Mouse (Mus musculus): ENCODE data around the gene Tmem199. TPM values are rescaled to one million over a fixed set of nuclear protein-coding genes. Genes with fewer than 3 reads are reported as not detected.
A peak's percentile ranks its signal among the peaks of the same experiment; 100 is the strongest.

The Tmem199 gene
- polyA plus RNA-seq, 1 experiment from 2014 or later, result 54.1 TPM

DNA sequence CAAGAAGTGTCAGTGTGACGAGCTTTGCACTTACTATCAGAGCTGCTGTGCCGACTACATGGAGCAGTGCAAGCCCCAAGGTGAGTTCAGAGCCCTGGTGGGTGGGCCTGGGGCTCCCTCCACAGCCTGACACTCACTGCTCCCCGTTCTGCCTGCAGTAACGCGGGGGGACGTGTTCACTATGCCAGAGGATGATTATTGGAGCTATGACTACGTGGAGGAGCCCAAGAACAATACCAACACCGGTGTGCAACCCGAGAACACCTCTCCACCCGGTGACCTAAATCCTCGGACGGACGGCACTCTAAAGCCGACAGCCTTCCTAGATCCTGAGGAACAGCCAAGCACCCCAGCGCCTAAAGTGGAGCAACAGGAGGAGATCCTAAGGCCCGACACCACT lies 12.4 kb downstream of the Tmem199 start:
- H3K4me2 ChIP-seq (replicated peaks), result no peak overlapping the region
- no peak overlapping the region for H3K27ac ChIP-seq
- WGBS, result 49% methylated on average over 16 of the region's 16 CpGs
- H3K27me3 ChIP-seq (replicated peaks), result peaks cover 20% of the 10 kb centered on the region
- H3K4me3 ChIP-seq (replicated peaks), result no peak overlapping the region
- no peaks in the 10 kb centered on the region for H3K9me3 ChIP-seq
- no peaks in the 10 kb centered on the region for H3K36me3 ChIP-seq
- peaks cover 10% of the 10 kb centered on the region; the same call in 1 of the 2 replicates for H3K4me1 ChIP-seq (replicated peaks)
- H3K9ac ChIP-seq, result no peak overlapping the region
- ATAC-seq, result no peak

GRCm38 (mm10) chr11:78499004-78499403 lies 13.0 kb downstream of the Tmem199 start, which contains the start of gene Vtn:
Gene Vtn, plus strand, starts transcription at chr11:78499091.
- peaks cover 23% of the 10 kb centered on the region for H3K27me3 ChIP-seq (replicated peaks)

DNA sequence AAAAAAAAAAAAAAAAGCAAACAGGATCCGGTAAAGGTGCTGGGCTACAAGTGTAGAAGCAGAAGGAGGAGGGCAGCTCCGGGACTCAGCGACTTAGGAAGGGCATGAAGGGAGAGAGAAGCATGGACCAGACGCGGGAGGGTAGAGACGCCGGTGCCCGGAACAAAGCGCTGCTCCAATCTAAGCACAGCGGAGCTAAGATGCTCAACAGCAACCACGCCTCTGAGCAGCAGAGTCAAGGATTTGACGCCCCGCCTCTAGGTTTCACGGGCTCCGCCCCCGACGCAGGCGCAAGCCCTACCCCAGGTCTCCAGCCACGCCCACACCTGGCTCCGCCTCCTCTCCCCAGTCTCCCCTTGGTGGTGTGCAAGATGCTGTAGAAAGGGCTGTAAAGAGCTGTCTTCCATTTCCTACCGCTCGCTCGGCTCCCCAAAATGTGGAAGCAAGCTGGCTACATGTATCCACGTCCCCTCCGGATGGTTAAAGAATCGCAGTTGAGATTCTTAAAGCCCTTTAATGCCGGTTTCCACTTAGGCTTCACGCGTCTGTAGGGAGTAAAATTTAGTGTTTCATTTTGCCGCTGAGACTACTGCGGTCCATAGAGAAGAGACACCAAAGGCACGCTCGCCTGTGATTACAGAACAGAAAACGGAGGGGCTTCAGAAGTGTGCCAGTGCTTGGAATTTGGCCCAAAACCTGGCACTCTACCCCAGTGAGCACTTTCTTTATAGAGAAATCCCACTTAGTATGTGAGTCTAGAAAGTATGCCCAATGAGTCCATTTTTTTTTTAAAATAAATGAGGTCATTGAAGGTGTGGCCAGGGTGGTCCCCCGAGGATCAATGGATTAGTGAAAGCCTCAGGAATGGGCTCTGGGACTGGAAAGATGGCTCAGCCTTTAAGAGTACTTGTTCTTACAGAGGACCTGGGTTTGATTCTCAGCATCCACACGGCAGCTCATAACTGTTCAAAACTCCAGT lies 14.1 kb downstream of the Tmem199 start, which contains the start of gene Sarm1:
Sarm1 (minus strand) TSS at position 211 of the 979 bp plus-strand sequence.
- Histone ChIP-seq H3K9me3 (no peaks in the 10 kb centered on the region), H3K27ac (no peak within 1 kb of the TSS), H3K4me3 (replicated peaks) (peak within 1 kb of the TSS; percentile 50), H3K4me2 (replicated peaks) (peak within 1 kb of the TSS; percentile 98), H3K9ac (peak within 1 kb of the TSS; percentile 43), H3K27me3 (replicated peaks) (peaks cover 23% of the 10 kb centered on the region), H3K36me3 (no peaks in the 10 kb centered on the region), H3K4me1 (replicated peaks) (peaks cover 10% of the 10 kb centered on the region; the same call in 1 of the 2 replicates)
- 3% methylated on average over 36 of the region's 36 CpGs for WGBS
- peak; percentile 98 for ATAC-seq

More at GRCm38 (mm10) chr11:78499004-78499403, 13.0 kb downstream of the Tmem199 start, which contains the start of gene Vtn:
- no peak within 1 kb of the TSS for H3K9ac ChIP-seq
- peak within 1 kb of the TSS; percentile 50 for H3K4me3 ChIP-seq (replicated peaks)
- H3K9me3 ChIP-seq, result no peaks in the 10 kb centered on the region
- peaks cover 10% of the 10 kb centered on the region; the same call in 1 of the 2 replicates for H3K4me1 ChIP-seq (replicated peaks)
- WGBS, result 59% methylated on average over 7 of the region's 7 CpGs
- ATAC-seq, result no peak
- H3K36me3 ChIP-seq, result no peaks in the 10 kb centered on the region
- H3K4me2 ChIP-seq (replicated peaks), result peak within 1 kb of the TSS; percentile 98
- H3K27ac ChIP-seq, result no peak within 1 kb of the TSS

DNA sequence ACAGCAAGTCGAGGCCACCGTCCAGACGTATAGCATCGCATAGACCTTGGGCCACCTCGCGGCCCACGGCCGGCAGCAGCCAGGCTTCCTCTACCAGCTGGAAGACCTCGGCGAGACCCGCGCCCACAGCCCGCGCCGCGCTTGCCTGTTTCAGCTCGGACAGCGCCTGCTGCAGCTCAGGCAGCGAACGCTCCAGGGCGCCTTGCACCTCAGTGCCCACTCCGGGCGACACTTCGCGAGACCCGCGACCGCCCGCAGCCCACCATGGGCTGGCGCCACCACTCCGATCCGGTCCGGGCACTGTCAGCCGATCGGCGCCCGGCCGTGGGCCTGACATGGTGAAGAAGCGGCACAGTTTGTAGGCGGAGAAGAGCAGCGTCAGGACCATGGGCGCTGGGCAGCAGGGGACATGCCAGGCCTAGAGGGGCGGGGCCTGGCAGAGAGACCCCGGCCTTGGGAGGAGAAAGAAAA lies 14.9 kb downstream of the Tmem199 start:
- peaks cover 23% of the 10 kb centered on the region for H3K27me3 ChIP-seq (replicated peaks)
- peak; percentile 35 for ATAC-seq
- peak overlapping the region; percentile 50 for H3K4me3 ChIP-seq (replicated peaks)
- H3K4me2 ChIP-seq (replicated peaks), result peak overlapping the region; percentile 98
- under 1% methylated on average over 44 of the region's 44 CpGs for WGBS
- H3K36me3 ChIP-seq, result no peaks in the 10 kb centered on the region
- H3K4me1 ChIP-seq (replicated peaks), result peaks cover 10% of the 10 kb centered on the region; the same call in 1 of the 2 replicates
- H3K9me3 ChIP-seq, result no peaks in the 10 kb centered on the region
- peak overlapping the region; percentile 43 for H3K9ac ChIP-seq
- no peak overlapping the region for H3K27ac ChIP-seq

DNA sequence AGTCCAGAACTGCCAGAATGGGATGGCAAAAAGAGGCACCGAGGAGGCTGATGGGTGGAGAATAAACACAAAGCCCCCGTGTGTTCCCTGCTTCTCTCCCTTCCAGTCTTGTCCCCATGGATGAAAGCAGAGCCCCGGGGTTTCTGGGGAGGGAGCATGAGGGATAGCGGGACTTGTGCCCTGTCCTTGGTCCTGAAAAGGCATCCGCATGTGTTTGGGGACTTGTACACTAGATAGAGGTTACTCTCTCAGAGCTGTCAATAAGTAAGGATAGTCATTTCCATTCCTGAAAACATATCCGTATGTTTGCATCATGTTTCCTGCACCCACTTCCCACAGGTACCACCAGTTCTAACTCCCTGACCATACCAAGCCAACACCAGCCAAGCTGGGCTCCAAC lies 16.1 kb downstream of the Tmem199 start:
- Histone ChIP-seq H3K27ac (no peak overlapping the region), H3K4me2 (replicated peaks) (no peak overlapping the region), H3K36me3 (no peaks in the 10 kb centered on the region), H3K4me3 (replicated peaks) (no peak overlapping the region), H3K27me3 (replicated peaks) (peaks cover 32% of the 10 kb centered on the region), H3K4me1 (replicated peaks) (peaks cover 12% of the 10 kb centered on the region), H3K9ac (no peak overlapping the region), H3K9me3 (no peaks in the 10 kb centered on the region)
- ATAC-seq, result no peak
- WGBS, result 5% methylated on average over 6 of the region's 6 CpGs

GRCm38 (mm10) chr11:78490781-78491241 lies 21.2 kb downstream of the Tmem199 start:
- 6% methylated on average over 48 of the region's 48 CpGs for WGBS
- H3K4me2 ChIP-seq (replicated peaks), result peak overlapping the region; percentile 56
- peak; percentile 59 for ATAC-seq
- H3K4me3 ChIP-seq (replicated peaks), result peak overlapping the region; percentile 29
- H3K27ac ChIP-seq, result no peak overlapping the region
- H3K9me3 ChIP-seq, result no peaks in the 10 kb centered on the region
- H3K4me1 ChIP-seq (replicated peaks), result peaks cover 7% of the 10 kb centered on the region
- H3K27me3 ChIP-seq (replicated peaks), result peaks cover 59% of the 10 kb centered on the region
- no peaks in the 10 kb centered on the region for H3K36me3 ChIP-seq
- no peak overlapping the region for H3K9ac ChIP-seq

GRCm38 (mm10) chr11:78488168-78488567 lies 23.8 kb downstream of the Tmem199 start:
- no peak for ATAC-seq
- WGBS, result 4% methylated on average over 8 of the region's 8 CpGs
- no peaks in the 10 kb centered on the region for H3K9me3 ChIP-seq
- H3K4me3 ChIP-seq (replicated peaks), result no peak overlapping the region
- peaks cover 54% of the 10 kb centered on the region for H3K27me3 ChIP-seq (replicated peaks)
- no peak overlapping the region for H3K9ac ChIP-seq
- H3K4me2 ChIP-seq (replicated peaks), result no peak overlapping the region
- H3K27ac ChIP-seq, result no peak overlapping the region
- H3K4me1 ChIP-seq (replicated peaks), result peaks cover 7% of the 10 kb centered on the region
- H3K36me3 ChIP-seq, result no peaks in the 10 kb centered on the region

- ATAC-seq, result no peak
- H3K4me2 ChIP-seq (replicated peaks), result no peak overlapping the region
- H3K27ac ChIP-seq, result no peak overlapping the region
- no peaks in the 10 kb centered on the region for H3K36me3 ChIP-seq
- no peak overlapping the region for H3K4me3 ChIP-seq (replicated peaks)
- no peaks in the 10 kb centered on the region for H3K4me1 ChIP-seq (replicated peaks)
- H3K9me3 ChIP-seq, result no peaks in the 10 kb centered on the region
- WGBS, result 49% methylated on average over 7 of the region's 7 CpGs
- H3K27me3 ChIP-seq (replicated peaks), result peaks cover 25% of the 10 kb centered on the region
- no peak overlapping the region for H3K9ac ChIP-seq
These were observed 28.3 kb downstream of the Tmem199 start for GRCm38 (mm10) chr11:78483639-78484038.

DNA sequence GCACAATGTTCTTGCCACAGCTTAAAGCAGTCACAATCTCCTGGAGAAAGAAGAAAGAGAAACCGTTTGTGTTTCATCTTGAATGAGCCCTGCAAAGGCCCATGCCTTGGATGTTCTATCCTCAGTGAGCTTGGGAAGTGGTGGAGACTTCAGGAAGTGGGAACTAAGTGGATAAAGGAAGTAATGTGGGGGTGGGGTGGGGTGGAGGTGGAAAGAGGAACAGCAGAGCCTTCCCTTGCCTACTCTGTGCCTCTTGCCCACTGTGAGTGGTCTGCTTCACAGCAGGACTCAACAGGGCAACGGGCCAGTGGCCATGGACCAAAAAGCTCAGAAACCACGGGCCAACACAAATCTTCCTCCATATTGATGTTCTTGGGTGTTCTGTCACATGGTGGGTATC lies 36.7 kb downstream of the Tmem199 start:
- H3K36me3 ChIP-seq, result no peaks in the 10 kb centered on the region
- no peak for ATAC-seq
- no peaks in the 10 kb centered on the region for H3K4me1 ChIP-seq (replicated peaks)
- no peak overlapping the region for H3K27ac ChIP-seq
- no peaks in the 10 kb centered on the region for H3K9me3 ChIP-seq
- no peak overlapping the region for H3K9ac ChIP-seq
- 81% methylated on average over 3 of the region's 3 CpGs for WGBS
- H3K27me3 ChIP-seq (replicated peaks), result no peaks in the 10 kb centered on the region
- no peak overlapping the region for H3K4me2 ChIP-seq (replicated peaks)
- no peak overlapping the region for H3K4me3 ChIP-seq (replicated peaks)

DNA sequence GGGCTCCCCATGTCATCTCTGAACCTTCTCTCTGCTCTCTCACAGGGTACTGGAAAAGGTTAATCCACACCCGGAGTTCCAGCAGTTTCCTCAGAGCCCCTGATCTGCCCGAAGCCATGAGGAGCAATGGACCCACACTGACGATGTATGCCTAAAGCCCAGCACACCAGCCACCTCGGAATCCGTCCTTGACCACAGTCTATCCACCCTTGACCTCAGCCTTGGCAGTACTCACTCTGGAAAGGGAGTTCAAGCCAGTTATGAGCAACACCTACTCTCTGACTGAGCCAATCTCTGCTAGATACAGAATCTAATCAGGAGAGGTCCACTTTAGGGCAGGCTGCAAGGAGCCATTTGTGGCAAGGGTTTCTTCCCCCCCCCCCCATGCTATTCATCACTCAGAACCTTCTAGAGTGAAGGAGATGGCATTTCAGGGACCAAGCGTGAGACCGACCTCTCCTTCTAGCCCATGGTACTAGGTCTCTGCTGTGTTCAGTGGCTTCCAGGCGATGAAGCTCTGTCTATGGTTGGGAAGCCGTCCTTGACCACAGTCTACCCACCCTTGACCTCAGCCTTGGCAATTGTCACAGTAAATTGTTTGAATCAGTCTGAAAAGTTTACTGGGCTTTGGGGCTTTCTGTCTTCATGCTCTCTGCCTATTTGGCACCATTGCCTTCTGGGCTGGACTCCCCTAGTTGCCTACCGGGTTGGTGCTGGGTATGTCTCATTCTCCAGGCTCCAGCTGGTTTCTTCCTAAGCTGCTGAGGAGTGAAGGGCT lies 40.5 kb downstream of the Tmem199 start:
- no peaks in the 10 kb centered on the region for H3K9me3 ChIP-seq
- H3K4me1 ChIP-seq (replicated peaks), result peaks cover 1% of the 10 kb centered on the region; the same call in 1 of the 2 replicates
- H3K9ac ChIP-seq, result no peak overlapping the region
- no peak overlapping the region for H3K27ac ChIP-seq
- no peak for ATAC-seq
- no peak overlapping the region for H3K4me2 ChIP-seq (replicated peaks)
- H3K27me3 ChIP-seq (replicated peaks), result no peaks in the 10 kb centered on the region
- no peak overlapping the region for H3K4me3 ChIP-seq (replicated peaks)
- no peaks in the 10 kb centered on the region for H3K36me3 ChIP-seq
- 93% methylated on average over 10 of the region's 10 CpGs for whole genome bisulfite sequencing

DNA sequence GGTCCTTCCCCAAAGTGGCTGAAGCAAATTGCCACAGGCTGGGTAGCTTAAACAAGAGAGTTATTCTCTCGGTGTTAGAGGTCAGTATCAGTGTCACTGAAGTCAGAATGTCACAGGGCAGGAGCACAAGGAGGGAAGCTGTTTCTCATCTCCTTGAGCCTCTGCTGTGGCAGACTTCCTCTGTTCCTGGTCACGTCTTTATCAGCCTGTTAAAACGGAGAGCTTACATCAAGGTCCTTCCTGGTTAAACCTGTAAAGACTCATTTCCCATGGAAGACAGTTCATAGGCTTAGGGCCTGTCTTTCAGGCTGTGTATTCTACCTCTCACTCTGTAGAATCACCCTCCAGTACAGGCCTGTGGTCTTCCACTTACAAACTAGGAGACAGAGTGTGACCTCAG lies 44.0 kb downstream of the Tmem199 start:
- Histone ChIP-seq H3K9me3 (no peaks in the 10 kb centered on the region), H3K4me3 (replicated peaks) (no peak overlapping the region), H3K27ac (no peak overlapping the region), H3K9ac (no peak overlapping the region), H3K4me1 (replicated peaks) (peaks cover 15% of the 10 kb centered on the region), H3K4me2 (replicated peaks) (no peak overlapping the region), H3K36me3 (no peaks in the 10 kb centered on the region), H3K27me3 (replicated peaks) (no peaks in the 10 kb centered on the region)
- WGBS, result 62% methylated on average over 3 of the region's 3 CpGs
- no peak for ATAC-seq

GRCm38 (mm10) chr11:78467515-78467914 lies 44.5 kb downstream of the Tmem199 start:
- Histone ChIP-seq H3K4me1 (replicated peaks) (peaks cover 15% of the 10 kb centered on the region), H3K4me2 (replicated peaks) (no peak overlapping the region), H3K9me3 (no peaks in the 10 kb centered on the region), H3K9ac (no peak overlapping the region), H3K36me3 (no peaks in the 10 kb centered on the region), H3K27ac (no peak overlapping the region), H3K27me3 (replicated peaks) (no peaks in the 10 kb centered on the region), H3K4me3 (replicated peaks) (no peak overlapping the region)
- WGBS, result 76% methylated on average over 7 of the region's 7 CpGs
- no peak for ATAC-seq
